Mouse (Mus musculus) lung, adult 2 months (tissue): ENCODE data around the gene Ablim1.

Experiments
- CTCF ChIP-seq: fragments of 200-500 bp; IDR thresholded peaks from 2 replicates; pipeline ENCODE4 v1.5.1; 2011; ENCODE audit warnings: mild to moderate bottlenecking, low read length, control low read depth; ENCODE audit not compliant: insufficient read depth
- POLR2A ChIP-seq: fragments of 200-500 bp; IDR thresholded peaks from 2 replicates; pipeline ENCODE4 v1.6.1; 2011; ENCODE audit warnings: low read depth, mild to moderate bottlenecking, control low read depth, low read length, borderline replicate concordance; ENCODE audit errors: extremely low read depth

DNA sequence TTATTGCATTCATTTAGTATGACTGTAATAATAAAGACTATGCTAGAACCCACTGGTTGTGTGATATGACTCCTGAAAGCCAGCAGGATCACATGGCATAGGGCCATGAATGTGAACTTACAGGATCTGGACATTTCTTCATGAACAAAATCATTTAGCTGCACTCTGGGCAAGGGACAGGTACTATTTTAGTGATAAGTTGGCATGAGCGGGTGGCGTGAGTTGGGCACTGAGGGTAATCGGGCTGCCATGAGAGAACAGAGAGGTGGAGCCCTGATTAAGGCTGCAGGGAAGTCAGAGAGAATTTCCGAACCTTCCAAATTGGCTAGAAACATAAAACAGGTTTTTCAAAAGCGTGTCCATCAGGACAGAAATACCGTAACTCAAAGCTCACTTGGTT lies 37.7 kb downstream of the Ablim1 start:
- TF ChIP-seq POLR2A (no peak), CTCF (no peak)
